Mouse (Mus musculus) brown adipose tissue, adult 24 weeks (tissue): ENCODE results near the gene Cfap54. TPM values are rescaled to one million over a fixed set of nuclear protein-coding genes. Genes with fewer than 3 reads are reported as not detected.

ENCODE experiments used
- H3K27ac ChIP-seq: fragments of 200-500 bp; replicated peaks from 2 replicates; pipeline ENCODE4 v1.5.1; 2012; ENCODE audit warnings: low read depth, mild to moderate bottlenecking, low read length
- H3K4me1 ChIP-seq: fragments of 200-500 bp; 2 replicates; pipeline ENCODE4 v1.6.1; 2012; ENCODE audit warnings: low read length, mixed read lengths; ENCODE audit not compliant: control insufficient read depth, insufficient read depth, insufficient read length
- H3K4me3 ChIP-seq: fragments of 200-500 bp; 2 replicates; pipeline ENCODE4 v1.5.1; 2012; ENCODE audit warnings: low read depth, mild to moderate bottlenecking, low read length, moderate library complexity; ENCODE audit not compliant: insufficient read depth
- polyA plus RNA-seq: library from polyadenylated mRNA; stranded (reverse); fragments of >200 nt; gene quantifications from 2 replicates; pipeline ENCODE4 v1.2.4, GENCODE M21; 2012; ENCODE audit not compliant: missing spikeins, insufficient read depth, insufficient read length

Cfap54 gene
- polyA plus RNA-seq, 1 experiment = 2.8 TPM

- Histone ChIP-seq H3K4me1 (no peaks in the 10 kb centered on the region), H3K4me3 (no peak overlapping the region), H3K27ac (no peak overlapping the region)
Measured at GRCm38 (mm10) chr10:92730339-92730738, 351.1 kb downstream of the Cfap54 start.

DNA sequence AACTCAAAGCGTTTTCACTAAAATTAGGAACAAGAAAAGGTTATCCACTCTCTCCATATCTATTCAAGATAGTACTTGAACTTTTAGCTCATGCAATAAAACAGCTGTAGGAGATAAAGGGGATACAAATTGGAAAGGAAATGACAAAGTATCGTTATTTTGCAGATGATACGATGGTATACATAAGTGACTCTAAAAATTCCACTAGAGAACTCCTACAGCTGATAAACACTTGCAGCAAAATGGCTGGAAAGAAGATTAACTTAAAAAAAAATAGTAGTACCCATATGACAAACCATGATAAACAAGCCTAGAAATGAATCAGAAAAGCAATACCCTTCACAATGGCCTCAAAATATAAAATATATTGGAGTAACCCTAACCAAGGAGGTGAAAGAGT lies 352.7 kb downstream of the Cfap54 start:
- Histone ChIP-seq H3K4me3 (no peak overlapping the region), H3K4me1 (no peaks in the 10 kb centered on the region), H3K27ac (no peak overlapping the region)

Other genes with a start within 250 kb of the Cfap54 start
- gene Cdk17, start 79.3 kb upstream of the Cfap54 start, polyA plus RNA-seq = 23.6 and 27.1 TPM in 2 replicates
- gene Elk3, start 229.5 kb upstream of the Cfap54 start, polyA plus RNA-seq = 8.0 and 14.4 TPM in 2 replicates